17 mouse cellular contexts compared by ENCODE assay signal in the genomic region with DNA sequence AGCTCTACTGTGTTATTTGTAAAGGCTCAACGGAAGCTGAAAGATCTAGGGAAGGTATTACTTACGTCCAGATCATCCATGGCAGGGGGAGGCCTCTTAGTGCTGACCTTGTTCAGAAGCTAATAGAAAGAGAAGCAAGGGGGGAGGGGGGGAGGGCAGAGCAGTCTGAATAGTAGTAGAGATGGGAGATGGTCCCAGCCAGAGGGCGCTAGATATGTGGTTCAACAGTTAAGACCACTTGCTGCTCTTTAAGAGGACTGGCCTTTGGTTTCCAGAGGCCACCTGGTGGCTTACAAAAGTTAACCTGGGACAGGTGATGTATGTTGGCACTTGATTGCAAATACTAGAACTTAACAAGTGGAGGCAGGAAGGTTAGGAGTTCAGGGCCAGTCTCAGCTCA. TPM values are rescaled to one million over a fixed set of nuclear protein-coding genes. Genes with fewer than 3 reads are reported as not detected.
DNase-seq lines count a peak whose midpoint lies in the region; ATAC-seq and TF ChIP-seq lines count a peak whose summit lies in the region.
"Had no signal": no experiment of that assay in that cellular context is flagged by ENCODE, and none has a peak within 500 bp of the region (broad histone marks: within the 10 kb centered on the region; RNA-seq: fewer than 3 reads in every experiment).

No protein-coding gene starts in this region.

- no peak overlapping the region for H3K4me3 ChIP-seq in forebrain, postnatal 0 days (ENCODE audit: low read depth, low read length)
- H3K4me3 ChIP-seq in forebrain, embryonic 16.5 days (replicated peaks; ENCODE audit: low read length): no peak overlapping the region
- no peak overlapping the region for H3K4me3 ChIP-seq in left cerebral cortex, adult 2 months
- H3K4me3 ChIP-seq: embryonic facial prominence, embryonic 15.5 days; intestine, embryonic 15.5 days; limb, embryonic 15.5 days; midbrain, embryonic 10.5 days had no signal

- intact Hi-C loops in left cerebral cortex, adult 2 months (cut with DNase I): no loop called here

- WGBS in forebrain, postnatal 0 days: 24% methylated on average over 3 of the region's 3 CpGs
- WGBS in forebrain, embryonic 16.5 days: 12% methylated on average over 3 of the region's 3 CpGs

- H3K4me2 ChIP-seq in forebrain, postnatal 0 days (ENCODE audit: low read depth): no peak overlapping the region
- no peak overlapping the region for H3K4me2 ChIP-seq in forebrain, embryonic 16.5 days (ENCODE audit: low read length)
- H3K4me2 ChIP-seq: embryonic facial prominence, embryonic 15.5 days; intestine, embryonic 15.5 days; limb, embryonic 15.5 days had no signal

- no peaks in the 10 kb centered on the region for H3K27me3 ChIP-seq in forebrain, postnatal 0 days (ENCODE audit: insufficient read depth, low read length)
- H3K27me3 ChIP-seq in forebrain, embryonic 16.5 days (replicated peaks; ENCODE audit: control insufficient read depth, insufficient read depth, low read length): no peaks in the 10 kb centered on the region
- H3K27me3 ChIP-seq: embryonic facial prominence, embryonic 15.5 days; intestine, embryonic 15.5 days; limb, embryonic 15.5 days had no signal

- DNase-seq in forebrain, postnatal 0 days: no peak
- no peak for DNase-seq in left cerebral cortex, adult 2 months (ENCODE audit: extremely low spot score in 1 of 2, low spot score in 2 of 2)
- no peak for DNase-seq in left cerebral cortex, adult 9 months (ENCODE audit: low spot score in 2 of 2)
- DNase-seq in A20 (ENCODE audit: low read depth, low spot score): peak; percentile 83
- DNase-seq in c-Kit-positive CD71-positive TER-119-negative erythroid progenitor cells, embryonic 14.5 days (ENCODE audit: low read depth): peak; percentile 29
- DNase-seq in frontal cortex, postnatal 36 days (ENCODE audit: low spot score in 2 of 2): no peak
- DNase-seq: adrenal gland, postnatal 36 days; cerebellum, adult 8-10 months; heart, adult 11 months; heart, postnatal 36 days; thymus, postnatal 25 days had no signal

- H3K9me3 ChIP-seq in forebrain, postnatal 0 days (ENCODE audit: low read length): no peaks in the 10 kb centered on the region
- H3K9me3 ChIP-seq in forebrain, embryonic 16.5 days (ENCODE audit: control insufficient read depth, low read length): no peaks in the 10 kb centered on the region
- H3K9me3 ChIP-seq: embryonic facial prominence, embryonic 15.5 days; intestine, embryonic 15.5 days; limb, embryonic 15.5 days; midbrain, embryonic 10.5 days had no signal

- peak; percentile 23; the same call in 1 of the 2 replicates for TF ChIP-seq CTCF in forebrain, postnatal 0 days (IDR thresholded peaks at IDR 0.05; ENCODE audit: low read depth)
- TF ChIP-seq CTCF in left cerebral cortex, adult 2 months (IDR thresholded peaks at IDR 0.05): peak; percentile 23

- H3K4me1 ChIP-seq in forebrain, postnatal 0 days (ENCODE audit: insufficient read depth): peaks cover 4% of the 10 kb centered on the region
- peaks cover 16% of the 10 kb centered on the region for H3K4me1 ChIP-seq in forebrain, embryonic 16.5 days (replicated peaks; ENCODE audit: control insufficient read depth, insufficient read depth, low read length)

- H3K36me3 ChIP-seq in forebrain, postnatal 0 days (ENCODE audit: insufficient read depth): no peaks in the 10 kb centered on the region
- H3K36me3 ChIP-seq in forebrain, embryonic 16.5 days (ENCODE audit: control insufficient read depth, insufficient read depth): no peaks in the 10 kb centered on the region
- H3K36me3 ChIP-seq: embryonic facial prominence, embryonic 15.5 days; intestine, embryonic 15.5 days; limb, embryonic 15.5 days had no signal

- H3K27ac ChIP-seq in forebrain, postnatal 0 days (ENCODE audit: low read depth, low read length): no peak overlapping the region
- H3K27ac ChIP-seq in forebrain, embryonic 16.5 days (ENCODE audit: low read length): no peak overlapping the region
- no peak overlapping the region for H3K27ac ChIP-seq in left cerebral cortex, adult 2 months
- H3K27ac ChIP-seq: embryonic facial prominence, embryonic 15.5 days; intestine, embryonic 15.5 days; limb, embryonic 15.5 days; midbrain, embryonic 10.5 days had no signal

- H3K9ac ChIP-seq in forebrain, postnatal 0 days: no peak overlapping the region
- H3K9ac ChIP-seq in forebrain, embryonic 16.5 days (replicated peaks; ENCODE audit: low read depth, low read length): no peak overlapping the region
- H3K9ac ChIP-seq: embryonic facial prominence, embryonic 15.5 days; intestine, embryonic 15.5 days; limb, embryonic 15.5 days had no signal

- no peak for ATAC-seq in forebrain, postnatal 0 days
- ATAC-seq in forebrain, embryonic 16.5 days: no peak
- ATAC-seq in CD4-positive, CD25-positive, alpha-beta regulatory T cell, adult 4 months: no peak
- ATAC-seq: intestine, embryonic 15.5 days had no signal

RNA-seq across cellular contexts. Expression of a gene that starts 2.2 kb away (rescaled TPM):
- 87.8 and 89.8 TPM in 2 replicates for total RNA-seq in forebrain, postnatal 0 days (2014; rRNA removed)
- polyA plus RNA-seq in forebrain, postnatal 0 days (2015; fragmentation: Nextera tagmentation; extraction: Ambion mirVana): 90.9 and 101 TPM in 2 replicates
- 90.1 and 99.5 TPM in 2 replicates for polyA plus RNA-seq in forebrain, embryonic 16.5 days (2015; fragmentation: Nextera tagmentation; extraction: Ambion mirVana)
- 10 to 100 TPM; 43.8 to 47.1 TPM for total RNA-seq in left cerebral cortex, adult 2 months (2021)
- 10 to 100 TPM; 36.2 to 41.6 TPM for polyA plus RNA-seq in CD4-positive, CD25-positive, alpha-beta regulatory T cell, adult 4 months (2017; shearing (Covaris generic))

RNA-seq across cellular contexts. Expression of a gene that starts 5.0 kb away (rescaled TPM):
- 1.0 and 5.7 TPM in 2 replicates for total RNA-seq in forebrain, postnatal 0 days (2014; rRNA removed)
- 5.1 and 6.2 TPM in 2 replicates for polyA plus RNA-seq in forebrain, postnatal 0 days (2015; fragmentation: Nextera tagmentation; extraction: Ambion mirVana)
- polyA plus RNA-seq in forebrain, embryonic 16.5 days (2015; fragmentation: Nextera tagmentation; extraction: Ambion mirVana): 5.7 and 7.7 TPM in 2 replicates
- total RNA-seq in left cerebral cortex, adult 2 months (2021): 1 to 10 TPM; 7.1 to 9.9 TPM
- 1 to 10 TPM; 1.3 to 1.8 TPM for polyA plus RNA-seq in CD4-positive, CD25-positive, alpha-beta regulatory T cell, adult 4 months (2017; shearing (Covaris generic))

RNA-seq across cellular contexts. Expression of a gene that starts 5.3 kb away (rescaled TPM):
- 10.9 and 12.6 TPM in 2 replicates for total RNA-seq in forebrain, postnatal 0 days (2014; rRNA removed)
- polyA plus RNA-seq in forebrain, postnatal 0 days (2015; fragmentation: Nextera tagmentation; extraction: Ambion mirVana): 18.9 and 24.4 TPM in 2 replicates
- polyA plus RNA-seq in forebrain, embryonic 16.5 days (2015; fragmentation: Nextera tagmentation; extraction: Ambion mirVana): 32.5 TPM in 2 replicates
- total RNA-seq in left cerebral cortex, adult 2 months (2021): 10 to 100 TPM; 37.2 to 44.0 TPM
- 1 to 10 TPM; 8.0 to 8.5 TPM for polyA plus RNA-seq in CD4-positive, CD25-positive, alpha-beta regulatory T cell, adult 4 months (2017; shearing (Covaris generic))

RNA-seq across cellular contexts. Expression of a gene that starts 5.5 kb away (rescaled TPM):
- 0.62 and 1.8 TPM in 2 replicates for total RNA-seq in forebrain, postnatal 0 days (2014; rRNA removed)
- polyA plus RNA-seq in forebrain, postnatal 0 days (2015; fragmentation: Nextera tagmentation; extraction: Ambion mirVana): 1.2 and 2.4 TPM in 2 replicates
- 2.0 TPM in 2 replicates for polyA plus RNA-seq in forebrain, embryonic 16.5 days (2015; fragmentation: Nextera tagmentation; extraction: Ambion mirVana)
- 1 to 10 TPM; 2.3 to 4.2 TPM for total RNA-seq in left cerebral cortex, adult 2 months (2021)
- polyA plus RNA-seq in CD4-positive, CD25-positive, alpha-beta regulatory T cell, adult 4 months (2017; shearing (Covaris generic)): 1 to 10 TPM; 1.7 to 2.1 TPM

RNA-seq across cellular contexts. Expression of a gene that starts 22.5 kb away (rescaled TPM):
- total RNA-seq in forebrain, postnatal 0 days (2014; rRNA removed): 785 and 1,503 TPM in 2 replicates
- 274 and 348 TPM in 2 replicates for polyA plus RNA-seq in forebrain, postnatal 0 days (2015; fragmentation: Nextera tagmentation; extraction: Ambion mirVana)
- polyA plus RNA-seq in forebrain, embryonic 16.5 days (2015; fragmentation: Nextera tagmentation; extraction: Ambion mirVana): 219 and 239 TPM in 2 replicates
- total RNA-seq in left cerebral cortex, adult 2 months (2021): 10 to 100 TPM; 31.5 to 34.7 TPM
- polyA plus RNA-seq in CD4-positive, CD25-positive, alpha-beta regulatory T cell, adult 4 months (2017; shearing (Covaris generic)): 100 to 1,000 TPM; 407 to 740 TPM

Comparison
In these comparisons a context has a peak if more than half of its experiments do, and no peak if none do; other contexts are left out.
1. DNase-seq: peak in A20 (single experiment) and c-Kit-positive CD71-positive TER-119-negative erythroid progenitor cells, embryonic 14.5 days (single experiment); none in forebrain, postnatal 0 days (single experiment), left cerebral cortex, adult 2 months (0 of 2), left cerebral cortex, adult 9 months (0 of 2) and frontal cortex, postnatal 36 days (0 of 2).